Mouse (Mus musculus) adrenal gland, adult 8-10 months (tissue): ENCODE results near the gene Zfp292. TPM values are rescaled to one million over a fixed set of nuclear protein-coding genes. Genes with fewer than 3 reads are reported as not detected.

Experiments used
- DNase-seq: peaks from one replicate; pipeline ENCODE4 v3.0.0; 2022
- total RNA-seq, 4 experiments: library from RNA; stranded (reverse); gene quantifications; 2 replicates each; pipeline ENCODE4 v1.2.4; 2022

Gene Zfp292
- total RNA-seq, 4 experiments from 2014 or later = 18.6 to 25.2 (median 22.2) TPM

DNA sequence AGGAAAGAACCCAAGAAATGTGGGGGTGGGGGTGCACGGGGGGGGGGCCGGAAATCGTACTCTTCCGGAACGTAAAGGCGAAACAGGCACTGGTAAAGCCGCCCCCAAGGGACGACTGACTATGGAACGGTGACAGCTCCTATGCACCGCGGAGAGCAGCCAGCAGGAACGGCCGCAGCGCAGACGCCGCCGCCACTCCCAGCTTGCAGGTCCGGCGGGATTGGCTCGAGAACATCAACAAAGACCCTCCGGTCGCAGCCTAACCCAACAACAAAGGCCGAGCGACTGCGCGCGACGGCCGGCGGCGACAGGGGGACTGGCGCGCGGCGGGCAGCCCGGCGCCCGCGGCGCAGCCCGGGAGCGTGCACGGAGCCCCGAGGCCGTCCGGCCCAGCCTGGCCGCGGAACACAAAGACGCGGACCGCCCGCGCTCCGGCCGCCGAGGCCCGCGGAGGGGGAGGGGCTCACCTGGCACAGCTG lies 430 bp downstream of the Zfp292 start:
- DNase-seq = no peak

- no peak for DNase-seq
Measured at GRCm38 (mm10) chr4:34881851-34882250, 909 bp downstream of the Zfp292 start.

GRCm38 (mm10) chr4:34880921-34881650 lies 1.7 kb downstream of the Zfp292 start:
- no peak for DNase-seq

DNA sequence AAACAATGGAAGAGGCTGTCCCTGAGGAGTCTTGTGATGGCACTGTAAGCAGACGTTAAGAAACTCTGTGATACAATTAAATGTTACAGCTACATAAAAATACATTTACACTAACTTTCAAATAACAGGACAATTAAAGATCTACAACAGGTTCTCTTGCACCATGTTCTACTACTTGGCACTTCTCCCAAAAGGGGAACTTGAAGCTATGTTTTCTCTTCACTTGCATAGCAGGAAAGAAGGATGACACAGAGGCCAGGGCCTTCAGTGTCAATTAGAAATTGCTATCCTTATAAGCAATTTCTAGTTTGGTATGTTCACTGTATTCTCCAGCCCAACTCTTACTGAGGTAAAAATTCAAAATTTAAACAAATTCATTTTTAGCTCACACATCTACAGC lies 8.5 kb downstream of the Zfp292 start:
- no peak for DNase-seq

DNA sequence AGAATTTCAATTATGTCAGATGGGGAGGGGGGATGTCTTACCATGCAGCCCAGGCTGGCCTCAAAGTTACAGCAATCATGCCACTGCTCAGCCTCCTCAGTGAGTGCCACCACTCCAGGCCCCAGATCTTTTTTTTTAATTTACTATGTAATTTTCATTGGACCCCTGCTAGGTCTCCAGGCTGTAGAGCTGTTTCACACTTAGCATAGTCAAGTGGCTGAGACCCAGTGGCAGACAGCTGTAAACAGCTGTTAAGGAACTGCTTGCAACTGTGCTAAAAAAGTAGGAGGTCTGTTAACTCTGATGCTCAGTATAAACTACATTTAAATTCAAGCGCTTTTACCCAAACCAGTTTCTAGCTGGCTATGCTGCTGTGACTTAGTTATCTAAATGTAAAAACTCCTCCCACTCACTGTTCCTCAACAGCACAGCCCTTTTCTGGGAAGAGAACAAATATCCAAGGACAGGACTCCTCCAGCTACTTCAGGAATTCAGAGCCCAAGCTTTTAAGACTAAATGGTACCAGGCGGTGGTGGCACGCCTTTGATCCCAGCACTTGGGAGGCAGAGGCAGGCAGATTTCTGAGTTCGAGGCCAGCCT lies 9.8 kb downstream of the Zfp292 start:
- DNase-seq = no peak

DNA sequence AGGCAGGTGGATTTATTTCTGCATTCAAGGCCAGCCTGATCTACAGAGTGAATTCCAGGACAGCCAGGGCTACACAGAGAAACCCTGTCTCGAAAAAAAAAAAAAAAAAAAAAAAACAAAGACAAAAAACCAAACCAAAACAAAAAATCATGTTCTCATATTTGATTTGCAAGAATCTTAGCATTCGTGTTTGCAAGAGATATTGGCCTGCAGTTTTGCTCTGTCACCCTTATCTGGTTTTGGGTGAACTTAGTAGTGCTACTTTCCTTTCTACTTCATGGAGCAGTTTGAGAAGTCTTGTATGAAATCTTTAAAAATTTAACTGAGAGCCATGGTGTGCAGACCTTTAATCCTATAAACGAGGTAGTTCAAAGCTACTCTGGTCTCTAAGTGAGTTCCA lies 12.9 kb downstream of the Zfp292 start:
- no peak for DNase-seq

GRCm38 (mm10) chr4:34861438-34861837 lies 21.3 kb downstream of the Zfp292 start:
- DNase-seq = no peak

DNA sequence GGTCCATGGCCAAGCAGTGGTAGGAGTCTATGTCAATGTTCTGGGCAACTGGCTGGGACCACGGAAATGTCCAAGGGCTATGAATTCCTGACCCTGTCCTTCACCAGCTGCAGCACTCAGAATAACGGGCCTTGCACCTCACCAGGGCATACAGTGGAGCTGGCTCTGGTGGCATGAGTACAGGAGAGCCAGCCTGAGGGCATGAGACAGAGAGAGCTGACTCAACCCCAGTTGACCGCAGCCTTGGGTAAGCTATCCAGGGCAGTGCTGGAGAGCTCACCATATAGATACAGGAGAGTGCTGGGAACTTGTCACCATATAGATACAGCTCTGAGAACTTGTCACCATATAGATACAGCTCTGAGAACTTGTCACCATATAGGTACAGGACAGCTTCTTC lies 23.3 kb downstream of the Zfp292 start:
- no peak for DNase-seq

DNA sequence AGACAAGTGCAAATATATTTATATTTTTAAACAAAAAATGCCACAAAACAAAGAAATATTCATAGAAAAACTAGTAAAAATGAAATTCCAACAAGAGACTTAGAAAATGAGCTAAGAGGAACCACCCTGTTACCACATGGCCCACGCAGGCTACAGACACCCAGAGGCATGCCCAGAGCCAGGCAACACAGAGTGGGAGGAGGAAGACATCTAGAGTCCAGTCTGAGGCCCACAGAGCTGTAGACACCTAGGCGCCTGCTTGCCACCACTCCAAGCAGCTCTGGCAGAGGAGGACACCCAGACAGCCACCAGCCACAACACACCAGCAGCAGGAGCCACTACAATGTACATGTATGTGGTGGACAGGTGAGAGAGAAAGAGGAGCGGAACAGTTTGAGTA lies 23.9 kb downstream of the Zfp292 start:
- DNase-seq = no peak

DNA sequence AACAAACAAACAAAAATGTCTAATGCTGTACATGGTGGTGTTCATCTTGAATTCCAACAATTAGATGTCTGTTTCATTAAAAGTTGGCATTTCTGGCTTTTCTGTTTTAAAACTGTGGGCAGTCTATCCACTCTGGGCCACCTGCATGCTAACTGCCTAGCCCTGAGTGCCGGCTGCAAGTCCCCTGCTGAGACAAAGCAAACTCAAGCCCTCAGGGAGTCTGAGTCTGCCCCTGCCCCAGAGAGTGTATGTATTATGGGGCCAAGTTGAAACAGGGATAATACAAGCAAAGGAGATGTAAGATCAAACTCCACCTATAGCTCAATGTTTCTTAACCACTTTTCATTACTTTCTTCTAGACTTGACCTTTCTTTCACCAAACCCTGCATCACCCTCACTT lies 26.8 kb downstream of the Zfp292 start:
- DNase-seq = no peak

DNA sequence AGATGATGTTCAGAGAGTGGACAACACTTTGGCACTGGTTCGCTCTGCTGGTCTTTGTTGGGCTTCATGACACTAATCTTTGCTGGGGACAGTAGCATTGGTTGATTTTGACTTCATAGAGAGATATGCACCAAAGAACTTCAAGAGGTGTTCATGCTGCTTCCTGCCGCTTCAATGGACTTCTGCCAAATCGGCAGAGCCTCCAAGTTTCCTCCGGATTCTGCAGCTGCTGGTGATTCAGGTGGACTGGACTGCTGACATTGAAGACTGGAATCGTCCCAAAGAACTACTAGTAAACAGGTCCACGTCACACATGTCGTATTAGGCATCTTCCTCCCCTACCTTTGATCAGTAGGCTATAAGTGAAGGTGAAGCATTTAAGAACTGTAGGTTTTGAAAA lies 30.7 kb downstream of the Zfp292 start:
- DNase-seq = no peak

DNA sequence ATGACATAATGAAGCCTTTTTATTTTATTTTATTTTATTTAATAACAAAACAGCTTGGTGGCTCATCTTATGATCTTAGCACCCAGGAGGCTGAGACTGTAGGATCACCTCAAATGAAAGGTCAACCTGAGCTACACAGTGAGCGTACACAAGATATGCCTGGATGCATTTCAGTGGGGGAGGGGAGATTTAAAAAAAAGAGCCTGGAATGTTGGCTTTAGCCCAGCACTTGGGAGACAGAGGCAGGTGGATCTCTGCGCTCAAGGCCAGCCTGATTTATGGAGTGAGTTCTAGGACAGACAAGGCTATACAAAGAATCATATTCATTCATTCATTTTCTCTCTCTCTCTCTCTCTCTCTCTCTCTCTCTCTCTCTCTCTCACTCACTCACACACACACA lies 32.6 kb downstream of the Zfp292 start:
- no peak for DNase-seq

- no peak for DNase-seq
Measured at GRCm38 (mm10) chr4:34847679-34848309, 35.0 kb downstream of the Zfp292 start.

DNA sequence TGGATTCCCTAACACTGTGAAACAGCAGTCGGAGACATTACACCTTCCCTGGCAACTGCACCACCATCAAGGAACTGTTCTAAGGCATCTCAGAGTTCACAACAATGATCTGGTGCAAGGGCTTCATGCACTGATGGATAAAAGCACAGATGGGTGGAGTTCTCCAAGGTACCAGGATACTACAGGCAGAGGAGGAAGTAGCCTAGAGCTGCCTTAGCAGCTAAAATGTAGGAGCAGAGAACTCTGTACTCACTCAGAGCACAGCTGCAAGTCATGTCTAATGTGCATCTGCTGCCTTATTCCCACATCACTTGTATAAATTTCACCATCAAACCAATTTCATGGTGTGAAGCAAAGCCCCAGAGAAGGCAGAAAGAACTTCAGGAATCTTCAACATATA lies 38.9 kb downstream of the Zfp292 start:
- DNase-seq = no peak

DNA sequence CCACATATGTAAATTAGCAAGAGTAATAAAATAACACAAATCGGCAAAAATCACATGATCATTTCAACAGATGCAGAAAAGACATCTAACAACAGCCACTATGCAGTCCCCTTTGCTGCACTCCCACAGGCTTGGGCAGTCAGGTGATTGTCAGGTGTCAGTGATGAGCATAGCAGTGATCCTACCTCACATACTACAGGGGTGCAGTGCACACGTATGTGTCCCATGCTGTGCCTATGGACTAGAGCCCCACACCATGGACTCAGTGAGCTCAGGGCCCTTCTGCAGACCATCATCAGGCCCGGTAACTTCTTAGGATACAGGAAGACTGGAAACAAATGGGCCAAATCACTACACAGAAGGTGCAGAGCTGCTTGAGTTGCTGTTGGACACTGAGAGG lies 39.9 kb downstream of the Zfp292 start:
- no peak for DNase-seq

DNA sequence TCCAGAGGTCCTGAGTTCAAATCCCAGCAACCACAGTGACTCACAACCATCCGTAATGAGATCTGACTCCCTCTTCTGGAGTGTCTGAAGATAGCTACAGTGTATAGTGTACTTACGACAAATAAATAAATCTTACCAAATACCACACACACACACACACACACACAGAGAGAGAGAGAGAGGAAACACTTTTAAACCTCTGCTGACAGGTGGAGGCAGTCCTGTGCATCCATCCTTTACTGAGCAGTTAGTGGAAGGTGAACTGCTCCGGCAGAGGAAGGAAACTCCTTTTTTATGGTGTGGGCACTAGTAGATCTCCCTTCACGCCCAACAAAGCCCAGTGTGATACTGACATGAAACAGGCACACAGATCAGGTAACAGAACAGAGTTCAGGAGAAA lies 51.3 kb downstream of the Zfp292 start:
- no peak for DNase-seq

DNA sequence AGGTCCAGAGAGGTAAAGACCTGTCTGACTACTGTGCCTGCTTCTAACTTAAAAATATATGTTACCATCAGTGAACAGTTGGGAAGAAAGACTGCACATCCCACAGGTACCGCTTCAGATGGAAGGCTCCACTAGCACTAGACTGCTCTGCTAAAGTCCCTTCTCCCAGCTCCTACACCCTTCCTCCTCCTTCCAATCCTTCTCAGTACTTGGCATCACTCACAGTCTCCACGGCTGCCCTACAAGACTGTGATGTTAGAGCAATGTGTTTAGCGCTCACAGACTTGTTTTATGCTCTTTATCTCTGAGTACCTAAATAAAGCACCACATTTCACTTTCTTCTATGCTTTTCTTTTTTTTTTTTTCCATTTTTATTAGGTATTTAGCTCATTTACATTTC lies 53.3 kb downstream of the Zfp292 start:
- no peak for DNase-seq

DNA sequence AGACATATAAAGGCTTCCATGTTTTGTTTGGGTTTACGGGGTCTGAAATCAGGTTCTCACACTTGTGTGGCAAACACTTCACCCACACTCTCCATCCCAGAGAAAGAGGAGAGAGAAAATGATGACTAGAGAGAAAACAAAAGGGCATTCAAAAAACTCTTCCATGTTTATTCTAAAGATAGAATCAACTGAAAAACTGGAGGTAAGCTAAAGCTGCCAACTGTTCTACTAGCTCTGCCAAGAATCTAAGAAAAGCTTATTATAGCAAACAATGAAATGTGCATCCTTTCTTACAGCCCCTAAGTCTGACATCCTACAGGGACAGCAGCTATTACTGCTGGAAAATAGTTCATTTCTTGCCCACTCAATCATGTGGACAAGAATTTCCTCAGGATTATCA lies 58.9 kb downstream of the Zfp292 start:
- no peak for DNase-seq

GRCm38 (mm10) chr4:34819904-34820303 lies 62.9 kb downstream of the Zfp292 start:
- no peak for DNase-seq

- DNase-seq = no peak
Measured at GRCm38 (mm10) chr4:34801166-34802034, 81.4 kb downstream of the Zfp292 start.

DNA sequence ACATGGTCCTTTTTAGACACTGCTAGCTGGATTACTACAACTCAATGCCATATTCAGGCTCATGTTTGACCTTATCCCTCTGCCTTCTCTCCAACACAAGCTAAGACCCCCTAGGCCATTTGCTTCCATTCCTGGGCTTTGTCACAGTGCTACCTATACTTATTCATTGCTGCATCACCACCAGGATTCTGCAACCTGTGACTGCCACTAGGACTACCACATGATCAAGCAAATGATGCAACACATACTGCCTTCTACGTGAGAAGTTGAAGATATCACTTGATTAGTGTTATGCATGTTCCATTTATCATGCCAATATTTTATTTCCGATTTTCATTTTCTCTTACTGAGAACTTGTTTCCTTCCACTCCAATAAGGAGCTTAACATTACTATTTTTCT lies 84.8 kb downstream of the Zfp292 start:
- DNase-seq = no peak

DNA sequence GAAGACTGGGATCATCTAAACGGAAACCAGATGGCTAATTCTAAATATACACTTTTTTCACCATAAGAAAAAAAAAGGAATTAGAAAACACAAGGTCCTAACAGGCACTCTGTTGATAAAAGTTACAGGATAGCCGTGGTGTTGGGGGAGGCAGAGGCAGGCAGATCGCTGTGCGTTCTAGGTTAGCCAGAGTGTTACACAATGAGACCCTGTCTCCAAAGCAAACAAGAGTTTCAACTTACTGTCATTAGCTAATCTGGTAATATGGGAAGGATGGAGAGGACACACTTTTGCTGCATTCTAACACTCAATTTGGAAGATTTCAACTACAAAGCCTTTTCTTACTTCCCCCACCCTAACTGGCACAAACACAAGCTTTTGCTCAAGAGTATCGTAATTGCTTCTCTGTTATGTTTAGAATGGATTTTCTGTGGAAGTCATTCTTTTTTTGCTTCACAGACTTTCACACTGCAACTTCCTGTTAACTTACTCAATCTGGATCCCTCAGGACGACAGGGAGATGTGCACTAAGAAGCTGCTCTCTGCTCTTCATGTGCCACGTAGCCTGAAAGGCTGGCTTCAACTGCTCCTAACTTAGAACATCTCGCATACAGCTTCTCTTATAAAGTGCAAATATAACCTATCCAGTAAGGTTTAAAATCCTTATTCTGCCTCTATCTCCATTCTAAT lies 85.3 kb downstream of the Zfp292 start:
- no peak for DNase-seq
